Mouse (Mus musculus): ENCODE results near the gene Pomt1.

Gene Pomt1

GRCm38 (mm10) chr2:32216506-32216905 lies 19.9 kb upstream of the Pomt1 start:
- DNase-seq (ENCODE audit: low read depth, low spot score) = no peak
- H3K27me3 ChIP-seq (ENCODE audit: control insufficient read depth, insufficient read depth, low read length, poor library complexity, severe bottlenecking) = no peaks in the 10 kb centered on the region
- peaks cover 44% of the 10 kb centered on the region for H3K36me3 ChIP-seq (ENCODE audit: control insufficient read depth, insufficient read depth, low read length, poor library complexity, severe bottlenecking)

DNA sequence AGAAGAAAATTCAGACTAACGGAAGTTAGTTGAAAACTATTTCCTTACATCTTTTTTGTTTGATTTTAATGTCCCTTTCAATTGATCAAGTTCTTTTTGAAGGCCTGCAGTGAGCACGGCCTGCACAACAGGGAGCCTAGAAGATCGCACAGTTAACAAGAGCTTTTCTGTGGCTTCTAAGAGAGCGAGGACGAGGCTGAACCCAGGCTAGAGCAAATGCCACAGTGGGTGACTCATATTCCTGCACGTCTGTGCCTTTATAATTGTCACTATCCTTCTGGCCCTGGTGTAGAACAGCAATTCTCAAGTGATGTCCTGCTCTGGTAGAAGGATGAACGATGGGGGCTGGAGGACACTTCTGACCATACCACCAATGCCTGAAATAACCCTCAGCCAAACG lies 18.7 kb upstream of the Pomt1 start:
- peaks cover 38% of the 10 kb centered on the region for H3K36me3 ChIP-seq (ENCODE audit: control insufficient read depth, insufficient read depth, low read length, poor library complexity, severe bottlenecking)
- DNase-seq (ENCODE audit: low read depth, low spot score) = no peak

GRCm38 (mm10) chr2:32218113-32218512 lies 18.3 kb upstream of the Pomt1 start:
- H3K36me3 ChIP-seq (ENCODE audit: control insufficient read depth, insufficient read depth, low read length, poor library complexity, severe bottlenecking) = peaks cover 36% of the 10 kb centered on the region
- no peak for DNase-seq (ENCODE audit: low read depth, low spot score)
- no peaks in the 10 kb centered on the region for H3K27me3 ChIP-seq (ENCODE audit: control insufficient read depth, insufficient read depth, low read length, poor library complexity, severe bottlenecking)

More for the DNA sequence above, 18.7 kb upstream of the Pomt1 start:
- no peaks in the 10 kb centered on the region for H3K27me3 ChIP-seq (ENCODE audit: control insufficient read depth, insufficient read depth, low read length, poor library complexity, severe bottlenecking)

DNA sequence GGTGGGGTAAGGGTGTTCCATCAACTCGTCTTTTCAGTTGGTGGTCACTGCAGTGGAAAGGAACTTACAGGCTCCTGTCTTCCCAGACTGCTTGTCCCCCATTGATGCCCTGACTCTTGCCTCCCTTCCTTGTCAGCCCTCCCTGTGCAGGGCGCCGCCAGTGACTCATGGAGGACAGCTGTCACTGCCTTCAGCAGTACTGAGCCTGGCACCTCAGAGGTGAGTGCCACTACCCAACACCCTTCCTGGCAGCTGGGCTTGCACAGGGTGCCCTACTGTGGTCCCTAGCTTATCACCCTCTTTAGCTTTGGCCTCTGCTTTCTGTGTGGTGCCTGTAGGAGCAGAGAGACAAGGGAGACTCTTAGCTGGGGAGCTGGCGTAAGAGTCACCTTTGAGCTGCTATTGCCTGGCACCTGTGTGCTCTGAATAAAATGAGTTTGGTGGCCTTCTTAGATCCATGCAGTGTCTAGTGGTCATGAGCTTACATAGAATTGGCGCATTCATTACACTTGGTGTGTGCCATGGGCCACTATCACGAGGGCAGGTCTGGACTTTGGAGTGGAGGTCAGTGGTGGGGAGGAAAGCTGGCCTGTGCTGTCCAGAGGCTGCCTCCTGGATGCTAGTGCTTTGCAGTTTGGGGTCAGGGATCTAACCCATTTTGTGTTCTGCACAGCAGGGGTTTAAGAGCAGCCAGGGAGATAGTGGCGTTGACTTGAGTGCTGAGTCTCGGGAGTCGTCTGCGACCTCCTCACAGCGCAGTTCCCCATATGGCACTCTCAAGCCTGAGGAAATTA lies 17.7 kb upstream of the Pomt1 start:
- Histone ChIP-seq H3K36me3 (ENCODE audit: control insufficient read depth, insufficient read depth, low read length, poor library complexity, severe bottlenecking) (peaks cover 35% of the 10 kb centered on the region), H3K27me3 (ENCODE audit: control insufficient read depth, insufficient read depth, low read length, poor library complexity, severe bottlenecking) (no peaks in the 10 kb centered on the region)
- DNase-seq (ENCODE audit: low read depth, low spot score) = no peak

GRCm38 (mm10) chr2:32219501-32219900 lies 16.9 kb upstream of the Pomt1 start:
- no peak for DNase-seq (ENCODE audit: low read depth, low spot score)
- Histone ChIP-seq H3K27me3 (ENCODE audit: control insufficient read depth, insufficient read depth, low read length, poor library complexity, severe bottlenecking) (no peaks in the 10 kb centered on the region), H3K36me3 (ENCODE audit: control insufficient read depth, insufficient read depth, low read length, poor library complexity, severe bottlenecking) (peaks cover 30% of the 10 kb centered on the region)

GRCm38 (mm10) chr2:32220021-32220420 lies 16.4 kb upstream of the Pomt1 start:
- H3K27me3 ChIP-seq (ENCODE audit: control insufficient read depth, insufficient read depth, low read length, poor library complexity, severe bottlenecking) = no peaks in the 10 kb centered on the region
- peaks cover 27% of the 10 kb centered on the region for H3K36me3 ChIP-seq (ENCODE audit: control insufficient read depth, insufficient read depth, low read length, poor library complexity, severe bottlenecking)
- DNase-seq (ENCODE audit: low read depth, low spot score) = no peak

DNA sequence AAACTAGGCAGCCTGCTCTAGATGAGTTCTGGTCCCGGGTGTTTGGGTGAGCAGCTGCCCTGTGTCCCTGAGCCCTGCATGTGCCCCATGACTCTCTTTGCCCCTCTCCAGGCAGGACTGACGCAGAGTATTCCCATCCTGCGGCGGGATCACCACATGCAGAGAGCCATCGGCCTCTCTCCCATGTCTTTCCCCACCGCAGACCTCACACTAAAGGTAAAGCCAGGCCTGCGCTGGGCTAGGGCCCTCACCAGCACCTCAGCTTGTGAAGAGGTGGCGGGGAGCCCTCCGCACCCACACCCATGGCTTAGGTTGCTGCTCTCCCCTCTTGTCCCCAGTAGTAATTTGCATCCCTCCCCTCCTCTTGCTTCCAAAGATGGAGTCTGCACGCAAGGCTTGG lies 15.4 kb upstream of the Pomt1 start:
- Histone ChIP-seq H3K27me3 (ENCODE audit: control insufficient read depth, insufficient read depth, low read length, poor library complexity, severe bottlenecking) (no peaks in the 10 kb centered on the region), H3K36me3 (ENCODE audit: control insufficient read depth, insufficient read depth, low read length, poor library complexity, severe bottlenecking) (peaks cover 23% of the 10 kb centered on the region)
- no peak for DNase-seq (ENCODE audit: low read depth, low spot score)

GRCm38 (mm10) chr2:32221577-32221976 lies 14.8 kb upstream of the Pomt1 start:
- peaks cover 19% of the 10 kb centered on the region for H3K36me3 ChIP-seq (ENCODE audit: control insufficient read depth, insufficient read depth, low read length, poor library complexity, severe bottlenecking)
- H3K27me3 ChIP-seq (ENCODE audit: control insufficient read depth, insufficient read depth, low read length, poor library complexity, severe bottlenecking) = no peaks in the 10 kb centered on the region
- peak; percentile 13 for DNase-seq (ENCODE audit: low read depth, low spot score)

- DNase-seq (ENCODE audit: low read depth, low spot score) = peak; percentile 75
- Histone ChIP-seq H3K27me3 (ENCODE audit: control insufficient read depth, insufficient read depth, low read length, poor library complexity, severe bottlenecking) (no peaks in the 10 kb centered on the region), H3K36me3 (ENCODE audit: control insufficient read depth, insufficient read depth, low read length, poor library complexity, severe bottlenecking) (peaks cover 19% of the 10 kb centered on the region)
Measured at GRCm38 (mm10) chr2:32222057-32222456, 14.3 kb upstream of the Pomt1 start.

DNA sequence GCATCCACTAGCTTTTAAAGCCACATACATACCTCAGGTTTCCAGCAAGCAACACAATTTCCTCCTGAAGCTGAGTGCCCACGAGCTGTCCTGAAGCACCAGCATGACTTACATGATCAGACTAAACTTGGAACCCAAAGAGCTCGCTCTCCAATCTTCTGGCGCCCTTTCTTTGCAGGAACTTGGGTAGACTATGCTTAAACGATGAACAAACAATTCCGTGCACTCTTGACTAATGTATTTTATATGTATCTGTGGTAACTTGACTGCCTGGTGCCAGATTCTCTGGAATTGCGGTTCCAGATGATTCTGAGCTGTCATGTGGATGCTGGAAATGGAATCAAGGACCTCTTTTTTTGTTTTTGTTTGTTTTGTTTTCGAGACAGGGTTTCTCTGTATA lies 957 bp upstream of the Pomt1 start:
- Histone ChIP-seq H3K27me3 (ENCODE audit: control insufficient read depth, insufficient read depth, low read length, poor library complexity, severe bottlenecking) (no peaks in the 10 kb centered on the region), H3K36me3 (ENCODE audit: control insufficient read depth, insufficient read depth, low read length, poor library complexity, severe bottlenecking) (peaks cover 5% of the 10 kb centered on the region; the same call in 1 of the 2 replicates)
- DNase-seq (ENCODE audit: low read depth, low spot score) = no peak

GRCm38 (mm10) chr2:32236760-32237487 lies 534 bp downstream of the Pomt1 start:
- Histone ChIP-seq H3K27me3 (ENCODE audit: control insufficient read depth, insufficient read depth, low read length, poor library complexity, severe bottlenecking) (no peaks in the 10 kb centered on the region), H3K36me3 (ENCODE audit: control insufficient read depth, insufficient read depth, low read length, poor library complexity, severe bottlenecking) (no peaks in the 10 kb centered on the region; the same call in 1 of the 2 replicates)
- DNase-seq (ENCODE audit: low read depth, low spot score) = peak; percentile 61

DNA sequence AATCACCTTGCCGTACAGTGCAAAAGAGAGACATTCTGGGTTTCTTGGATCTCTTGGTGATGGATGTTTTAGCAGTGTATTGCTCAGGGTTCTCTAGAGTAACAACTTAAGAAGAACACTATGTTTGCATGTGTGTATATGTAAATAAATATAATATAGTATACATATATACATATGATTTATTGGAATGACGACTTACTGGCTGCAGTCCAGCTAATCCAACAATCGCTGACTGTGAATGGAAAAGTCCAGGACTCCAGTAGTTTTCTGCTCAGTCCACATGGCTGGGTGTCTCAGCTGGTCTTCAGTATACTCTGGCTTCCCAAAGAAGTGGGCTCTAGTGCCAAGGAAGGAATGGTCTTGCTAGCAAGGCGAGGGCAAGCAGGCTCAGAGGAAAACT lies 1.2 kb downstream of the Pomt1 start:
- Histone ChIP-seq H3K27me3 (ENCODE audit: control insufficient read depth, insufficient read depth, low read length, poor library complexity, severe bottlenecking) (no peaks in the 10 kb centered on the region), H3K36me3 (ENCODE audit: control insufficient read depth, insufficient read depth, low read length, poor library complexity, severe bottlenecking) (no peaks in the 10 kb centered on the region; the same call in 1 of the 2 replicates)
- DNase-seq (ENCODE audit: low read depth, low spot score) = no peak

DNA sequence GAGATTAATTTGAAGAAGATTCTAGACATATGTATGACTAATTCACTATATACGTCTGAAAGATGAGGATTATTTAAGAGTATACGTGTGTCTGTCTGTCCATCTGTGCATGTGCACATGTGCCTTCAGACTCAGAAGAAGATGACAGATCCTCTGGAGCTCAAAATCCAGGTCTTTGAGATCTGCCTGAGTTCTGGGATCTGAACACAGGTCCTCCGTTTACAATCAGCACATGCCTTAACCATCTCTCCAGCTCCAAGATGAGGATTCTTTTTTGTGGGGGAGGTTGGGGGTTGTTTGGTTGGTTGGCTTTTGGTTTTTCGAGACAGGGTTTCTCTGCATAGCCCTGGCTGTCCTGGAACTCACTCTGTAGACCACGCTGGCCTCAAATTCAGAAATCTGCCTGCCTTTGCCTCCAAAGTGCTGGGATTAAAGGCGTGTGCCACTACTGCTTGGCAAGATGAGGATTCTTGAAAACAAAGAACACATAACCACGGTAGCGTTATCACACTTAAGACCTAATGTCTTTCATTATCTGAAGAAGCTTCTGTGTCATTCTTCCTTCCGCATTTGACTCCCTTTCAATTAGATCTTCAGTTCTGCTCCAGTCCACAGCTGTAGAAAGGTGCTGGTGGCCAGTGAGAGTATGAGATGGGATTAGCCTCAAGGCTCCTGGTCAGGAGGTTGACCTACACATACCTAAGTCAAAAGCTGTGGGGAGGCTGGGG lies 2.5 kb downstream of the Pomt1 start:
- DNase-seq (ENCODE audit: low read depth, low spot score) = no peak
- no peaks in the 10 kb centered on the region; the same call in 1 of the 2 replicates for H3K36me3 ChIP-seq (ENCODE audit: control insufficient read depth, insufficient read depth, low read length, poor library complexity, severe bottlenecking)

DNA sequence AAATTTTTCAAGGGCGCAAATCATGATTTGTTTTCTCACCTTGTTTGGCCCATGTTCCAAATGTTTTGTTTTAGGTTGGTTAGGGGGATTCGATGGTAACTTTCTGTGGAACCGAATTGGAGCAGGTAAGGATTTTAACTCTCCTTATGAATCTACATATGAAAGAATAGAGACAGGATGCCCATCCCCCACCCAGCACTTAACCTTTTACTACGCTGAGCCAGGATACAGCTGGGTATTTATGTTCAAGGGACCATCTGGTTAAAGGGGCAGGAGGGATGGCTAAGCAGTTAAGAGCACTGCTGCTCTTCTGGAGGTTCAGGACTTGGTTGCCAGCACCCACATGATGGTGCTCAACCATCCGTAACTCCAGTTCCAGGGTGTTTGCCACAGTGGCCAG lies 4.2 kb downstream of the Pomt1 start:
- DNase-seq (ENCODE audit: low read depth, low spot score) = no peak
- no peaks in the 10 kb centered on the region for H3K27me3 ChIP-seq (ENCODE audit: control insufficient read depth, insufficient read depth, low read length, poor library complexity, severe bottlenecking)
- no peaks in the 10 kb centered on the region; the same call in 1 of the 2 replicates for H3K36me3 ChIP-seq (ENCODE audit: control insufficient read depth, insufficient read depth, low read length, poor library complexity, severe bottlenecking)

More for the DNA sequence above, 2.5 kb downstream of the Pomt1 start:
- H3K27me3 ChIP-seq (ENCODE audit: control insufficient read depth, insufficient read depth, low read length, poor library complexity, severe bottlenecking) = no peaks in the 10 kb centered on the region

DNA sequence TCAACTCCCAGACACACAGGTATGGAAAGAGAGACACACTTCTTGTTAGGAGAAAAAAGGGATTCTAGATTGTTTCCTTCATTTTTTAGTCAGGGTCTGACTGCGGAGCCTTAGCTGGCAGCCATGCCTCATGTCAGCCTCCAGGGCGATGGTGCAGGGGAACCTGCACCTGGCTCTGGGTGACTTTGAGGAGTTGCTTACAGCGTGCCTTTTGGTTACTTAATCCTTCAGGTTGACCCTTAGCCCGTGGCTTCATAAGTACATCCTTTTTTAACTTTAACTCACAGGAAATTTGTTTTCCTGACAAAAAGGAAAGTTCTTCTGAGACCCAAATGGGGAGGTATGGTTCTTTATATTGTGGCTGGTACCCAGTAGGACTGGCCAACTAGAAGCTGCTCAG lies 6.6 kb downstream of the Pomt1 start:
- no peaks in the 10 kb centered on the region; the same call in none of the 2 replicates for H3K36me3 ChIP-seq (ENCODE audit: control insufficient read depth, insufficient read depth, low read length, poor library complexity, severe bottlenecking)
- no peaks in the 10 kb centered on the region for H3K27me3 ChIP-seq (ENCODE audit: control insufficient read depth, insufficient read depth, low read length, poor library complexity, severe bottlenecking)
- DNase-seq (ENCODE audit: low read depth, low spot score) = no peak

Measured in splenic B cell, adult 2 months (primary cell).